Mouse (Mus musculus): ENCODE data around the gene Ghrh. TPM values are rescaled to one million over a fixed set of nuclear protein-coding genes. Genes with fewer than 3 reads are reported as not detected.

The Ghrh gene
- polyA plus RNA-seq, 1 experiment from 2014 or later: 1.0 TPM

DNA sequence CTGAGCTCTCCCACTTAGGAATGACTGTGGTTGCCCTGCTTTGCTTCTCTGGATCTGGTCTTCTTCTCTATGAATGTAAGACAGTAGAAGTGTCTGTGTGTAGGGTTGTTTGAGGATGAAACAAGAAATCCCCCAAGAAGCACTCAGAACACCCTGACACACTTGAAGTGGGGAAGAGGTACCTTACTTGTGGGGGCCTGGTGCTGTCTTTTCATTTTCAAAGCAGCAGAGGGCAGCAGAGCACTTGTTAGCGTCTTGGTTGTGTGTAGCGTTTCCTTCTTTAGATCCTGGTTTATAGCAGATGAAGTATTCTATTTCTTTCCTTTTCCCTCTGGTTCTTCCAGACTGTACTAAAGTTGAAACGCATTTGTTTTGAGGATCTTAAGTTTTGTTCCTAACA lies 59.8 kb downstream of the Ghrh start:
- ATAC-seq (ENCODE audit: low FRiP score): no peak
- 41% methylated on average over 3 of the region's 3 CpGs for WGBS
- H3K4me3 ChIP-seq (ENCODE audit: low read depth, low read length): no peak overlapping the region
- H3K4me1 ChIP-seq (replicated peaks; ENCODE audit: control insufficient read depth, insufficient read depth, low read length): no peaks in the 10 kb centered on the region
- no peak overlapping the region for H3K9ac ChIP-seq (ENCODE audit: low read depth, low read length)
- H3K27ac ChIP-seq (ENCODE audit: low read depth, low read length): no peak overlapping the region
- peaks cover 7% of the 10 kb centered on the region; the same call in 1 of the 2 replicates for H3K36me3 ChIP-seq (ENCODE audit: control insufficient read depth, insufficient read depth, low read length)
- H3K27me3 ChIP-seq (ENCODE audit: control insufficient read depth, insufficient read depth, low read length): no peaks in the 10 kb centered on the region
- H3K4me2 ChIP-seq (replicated peaks; ENCODE audit: low read depth, low read length): no peak overlapping the region
- DNase-seq (ENCODE audit: low spot score): peak; percentile 73
- H3K9me3 ChIP-seq (ENCODE audit: control insufficient read depth, low read length): no peaks in the 10 kb centered on the region

- Histone ChIP-seq H3K27me3 (ENCODE audit: control insufficient read depth, insufficient read depth, low read length) (no peaks in the 10 kb centered on the region), H3K4me1 (replicated peaks; ENCODE audit: control insufficient read depth, insufficient read depth, low read length) (peaks cover 5% of the 10 kb centered on the region), H3K36me3 (ENCODE audit: control insufficient read depth, insufficient read depth, low read length) (no peaks in the 10 kb centered on the region), H3K27ac (ENCODE audit: low read depth, low read length) (no peak overlapping the region), H3K4me2 (replicated peaks; ENCODE audit: low read depth, low read length) (no peak overlapping the region), H3K9ac (ENCODE audit: low read depth, low read length) (no peak overlapping the region), H3K4me3 (ENCODE audit: low read depth, low read length) (no peak overlapping the region), H3K9me3 (ENCODE audit: control insufficient read depth, low read length) (no peaks in the 10 kb centered on the region)
- DNase-seq (ENCODE audit: low spot score): no peak
- ATAC-seq (ENCODE audit: low FRiP score): no peak
- 88% methylated on average over 6 of the region's 6 CpGs for WGBS
Measured at GRCm38 (mm10) chr2:157283321-157283720, 64.0 kb downstream of the Ghrh start.

Other genes with a start within 250 kb of the Ghrh start
- gene Samhd1, start 212.2 kb downstream of the Ghrh start, polyA plus RNA-seq (2014; fragmentation: Nextera tagmentation; extraction: Ambion mirVana): 23.6 and 29.9 TPM in 2 replicates
- 29.9 and 31.8 TPM in 2 replicates for gene Rbl1, start 143.0 kb downstream of the Ghrh start, polyA plus RNA-seq (2014; fragmentation: Nextera tagmentation; extraction: Ambion mirVana)
- gene Rpn2, start 68.5 kb downstream of the Ghrh start, polyA plus RNA-seq (2014; fragmentation: Nextera tagmentation; extraction: Ambion mirVana): 227 and 256 TPM in 2 replicates
- gene Mroh8, start 68.0 kb downstream of the Ghrh start, polyA plus RNA-seq (2014; fragmentation: Nextera tagmentation; extraction: Ambion mirVana): 0.75 and 0.79 TPM in 2 replicates
- gene Manbal, start 20.1 kb upstream of the Ghrh start, polyA plus RNA-seq (2014; fragmentation: Nextera tagmentation; extraction: Ambion mirVana): 36.2 and 37.2 TPM in 2 replicates
- gene Src, start 70.9 kb upstream of the Ghrh start, polyA plus RNA-seq (2014; fragmentation: Nextera tagmentation; extraction: Ambion mirVana): 13.0 and 14.4 TPM in 2 replicates
- gene Nnat, start 212.6 kb upstream of the Ghrh start, polyA plus RNA-seq (2014; fragmentation: Nextera tagmentation; extraction: Ambion mirVana): 1,515 and 1,745 TPM in 2 replicates
- gene Blcap, start 223.8 kb upstream of the Ghrh start, polyA plus RNA-seq (2014; fragmentation: Nextera tagmentation; extraction: Ambion mirVana): 117 and 118 TPM in 2 replicates